Mouse (Mus musculus): Measurements from ENCODE around the gene C2cd2l.
A peak's percentile ranks its signal among the peaks of the same experiment; 100 is the strongest.
"Not testable (repeated sequence)": the region's sequence is repeated elsewhere in the genome, so short reads cannot be mapped to it uniquely, and the experiment has no call there.

C2cd2l gene

GRCm38 (mm10) chr9:44319887-44320798 lies at the start of gene C2cd2l:
Gene C2cd2l, minus strand, starts transcription at chr9:44320285.
- peak; percentile 91 for DNase-seq (ENCODE audit: low read depth, low spot score)

DNA sequence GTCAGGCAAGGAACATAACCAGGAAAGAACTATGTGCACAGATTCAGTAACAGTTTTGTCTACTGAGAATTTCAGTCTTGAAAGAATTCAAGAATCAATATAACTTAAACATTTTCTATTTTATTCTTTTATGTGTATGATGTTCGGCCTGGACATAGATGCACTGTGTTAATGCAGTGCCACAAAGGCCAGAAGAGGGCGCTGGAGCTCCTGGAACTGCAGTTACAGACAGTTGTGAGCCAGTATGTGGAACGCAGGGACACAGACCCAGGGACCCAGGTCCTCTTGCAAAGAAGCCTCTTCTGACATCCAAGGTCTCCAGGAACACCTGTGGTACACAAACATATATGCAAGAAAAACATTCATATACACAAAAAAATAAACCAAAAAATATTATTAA lies 44.4 kb upstream of the C2cd2l start:
- DNase-seq (ENCODE audit: low read depth, low spot score): no peak

DNA sequence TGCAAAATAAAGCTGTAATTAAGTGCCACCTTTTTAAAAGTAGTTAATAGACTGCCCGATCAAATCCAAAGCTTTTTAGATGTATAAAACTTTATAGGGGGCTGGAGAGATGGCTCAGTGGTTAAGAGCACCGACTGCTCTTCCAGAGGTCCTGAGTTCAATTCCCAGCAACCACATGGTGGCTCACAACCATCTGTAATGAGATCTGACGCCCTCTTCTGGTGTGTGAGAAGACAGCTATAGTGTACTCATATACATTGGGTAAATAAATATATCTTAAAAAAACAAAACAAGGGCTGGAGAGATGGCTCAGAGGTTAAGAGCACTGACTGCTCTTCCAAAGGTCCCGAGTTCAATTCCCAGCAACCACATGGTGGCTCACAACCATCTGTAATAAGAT lies 41.8 kb upstream of the C2cd2l start:
- DNase-seq (ENCODE audit: low read depth, low spot score): not testable (repeated sequence)

- peak; percentile 96 for DNase-seq (ENCODE audit: low read depth, low spot score)
Measured at GRCm38 (mm10) chr9:44361190-44361917, 41.3 kb upstream of the C2cd2l start, which contains the start of gene Vps11. Gene Vps11, minus strand, starts transcription at chr9:44361670.

DNA sequence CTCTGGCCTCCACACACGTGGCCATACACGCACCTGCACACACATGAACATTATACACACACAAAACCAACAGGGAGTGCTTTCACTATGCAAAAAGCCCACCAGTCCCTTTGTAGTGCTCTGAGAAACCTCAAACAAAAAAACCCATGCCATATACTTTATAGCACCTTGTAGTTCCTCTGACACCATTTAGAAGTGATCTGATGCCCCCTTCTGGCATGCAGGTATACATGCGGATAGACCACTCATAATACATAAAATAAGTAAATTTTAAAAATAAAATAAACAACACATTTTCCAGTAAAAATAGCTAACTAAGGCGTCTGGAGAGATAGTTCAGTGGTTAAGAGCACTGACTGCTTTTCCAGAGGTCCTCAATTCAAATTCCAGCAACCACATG lies 37.1 kb upstream of the C2cd2l start:
- DNase-seq (ENCODE audit: low read depth, low spot score): no peak

- DNase-seq (ENCODE audit: low read depth, low spot score): no peak
Measured at GRCm38 (mm10) chr9:44353142-44353541, 33.1 kb upstream of the C2cd2l start.

- DNase-seq (ENCODE audit: low read depth, low spot score): no peak
Measured at GRCm38 (mm10) chr9:44352337-44352736, 32.3 kb upstream of the C2cd2l start.

DNA sequence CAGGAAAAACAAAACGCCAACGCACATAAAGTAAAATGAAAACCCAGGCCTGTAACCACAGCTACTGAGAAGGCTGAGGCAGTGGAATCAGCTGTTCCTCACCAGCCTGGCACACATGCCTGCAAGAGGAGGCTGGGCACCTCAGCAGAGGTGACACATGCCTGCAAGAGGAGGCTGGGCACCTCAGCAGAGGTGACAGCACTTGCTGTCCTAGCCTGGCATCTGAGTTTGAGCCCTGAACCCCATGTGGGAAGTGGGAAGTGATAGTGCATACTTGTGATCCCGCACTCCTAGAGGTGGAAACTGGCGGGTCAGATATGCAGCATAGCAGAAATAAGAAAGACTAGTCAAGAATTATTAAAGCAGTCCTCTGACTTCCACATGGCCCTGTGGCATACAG lies 31.3 kb upstream of the C2cd2l start:
- DNase-seq (ENCODE audit: low read depth, low spot score): no peak

- no peak for DNase-seq (ENCODE audit: low read depth, low spot score)
Measured at GRCm38 (mm10) chr9:44348546-44348945, 28.5 kb upstream of the C2cd2l start.

GRCm38 (mm10) chr9:44347621-44348020 lies 27.5 kb upstream of the C2cd2l start:
- DNase-seq (ENCODE audit: low read depth, low spot score): no peak

DNA sequence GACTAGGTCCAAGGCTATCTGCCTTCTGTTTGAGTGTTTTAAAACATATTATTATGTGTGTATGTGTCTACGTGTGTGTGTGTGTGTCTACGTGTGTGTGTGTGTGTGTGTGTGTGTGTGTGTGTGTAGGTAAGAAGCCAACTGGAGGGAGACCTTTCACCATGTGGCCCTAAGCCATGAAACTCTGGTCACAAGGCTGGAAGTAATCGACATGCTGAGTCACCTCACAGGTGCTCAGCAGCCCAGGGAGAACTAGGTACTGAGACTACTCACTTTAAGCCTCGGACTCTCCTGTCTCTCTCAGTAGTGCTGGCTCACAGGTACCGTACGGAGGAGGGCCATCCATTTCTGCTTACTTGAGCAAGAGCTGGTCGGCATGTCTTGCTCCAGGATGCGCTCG lies 27.1 kb upstream of the C2cd2l start:
- DNase-seq (ENCODE audit: low read depth, low spot score): no peak

GRCm38 (mm10) chr9:44345570-44346433 lies 25.7 kb upstream of the C2cd2l start:
- no peak for DNase-seq (ENCODE audit: low read depth, low spot score)

DNA sequence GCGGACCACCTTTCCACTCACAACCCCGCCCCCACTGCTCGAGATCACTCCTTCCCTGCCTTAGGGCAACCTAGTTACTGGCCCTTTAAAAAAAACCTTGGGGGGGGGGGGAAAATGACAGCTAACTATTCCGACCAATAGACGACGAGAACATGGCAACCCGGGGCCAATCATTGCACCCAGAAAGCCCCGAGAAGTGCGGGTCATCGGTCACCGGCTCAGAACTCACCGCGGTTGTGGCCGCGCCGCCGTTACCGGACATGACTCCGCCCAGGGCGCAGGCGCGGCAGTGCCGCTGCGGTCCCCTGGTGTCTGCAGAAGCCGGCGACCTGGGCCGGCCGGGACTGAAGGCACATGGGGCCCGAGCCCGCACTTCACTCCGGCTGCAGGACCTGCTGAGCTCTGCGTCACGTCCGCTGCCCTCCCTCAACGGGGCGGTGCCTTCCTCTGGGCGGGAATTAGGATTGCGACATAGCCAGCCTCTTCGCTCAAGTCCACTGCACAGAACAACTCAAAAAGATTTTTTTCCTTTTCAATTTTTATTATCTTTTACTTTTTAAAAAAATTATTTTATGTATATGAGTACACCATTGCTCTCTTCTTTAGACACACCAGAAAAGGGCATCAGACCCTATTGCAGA lies 23.8 kb upstream of the C2cd2l start, which contains the start of gene Hmbs:
Hmbs (minus strand) TSS at position 448 of the 641 bp plus-strand sequence.
- DNase-seq (ENCODE audit: low read depth, low spot score): peak; percentile 83

DNA sequence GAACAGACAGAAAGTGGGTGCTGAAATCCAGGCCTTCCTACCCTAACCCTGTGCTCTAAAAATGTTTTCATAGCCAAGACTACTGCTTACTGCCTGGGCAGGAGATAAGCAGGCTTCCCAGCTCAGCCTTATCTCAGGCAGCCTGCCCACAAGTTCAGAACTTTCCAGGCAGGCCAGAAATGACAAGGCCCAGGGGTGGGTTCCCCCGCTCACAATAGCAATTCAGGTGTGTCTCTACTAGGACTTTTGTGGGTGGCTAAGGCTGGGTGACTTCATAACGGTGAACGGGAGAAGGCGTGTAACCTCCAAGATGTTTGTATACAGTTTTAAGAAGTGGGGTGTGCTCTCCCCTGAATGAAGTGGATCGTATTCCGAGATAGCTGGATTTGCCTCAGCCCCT lies 23.2 kb upstream of the C2cd2l start:
- DNase-seq (ENCODE audit: low read depth, low spot score): no peak

DNA sequence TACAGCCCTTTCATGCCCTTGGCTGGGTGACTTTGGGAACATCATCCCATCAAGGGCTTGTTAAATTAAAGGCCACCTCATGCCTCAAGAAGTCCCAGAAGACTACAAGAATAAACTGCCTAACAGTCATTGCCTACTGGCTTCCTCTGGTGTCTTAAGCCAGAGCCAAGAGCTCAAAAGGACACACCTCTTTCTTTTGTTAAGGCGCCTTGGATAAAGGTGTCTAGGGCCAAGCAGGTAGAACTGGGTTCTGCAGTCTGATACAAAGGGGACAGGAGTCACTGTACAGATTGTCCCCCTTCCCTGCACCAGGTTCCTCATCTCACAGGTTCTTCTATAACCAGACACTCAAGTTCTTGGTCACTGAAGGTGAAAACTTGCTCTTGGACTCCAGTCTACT lies 22.5 kb upstream of the C2cd2l start:
- no peak for DNase-seq (ENCODE audit: low read depth, low spot score)

- DNase-seq (ENCODE audit: low read depth, low spot score): no peak
Measured at GRCm38 (mm10) chr9:44342173-44342572, 22.1 kb upstream of the C2cd2l start.

DNA sequence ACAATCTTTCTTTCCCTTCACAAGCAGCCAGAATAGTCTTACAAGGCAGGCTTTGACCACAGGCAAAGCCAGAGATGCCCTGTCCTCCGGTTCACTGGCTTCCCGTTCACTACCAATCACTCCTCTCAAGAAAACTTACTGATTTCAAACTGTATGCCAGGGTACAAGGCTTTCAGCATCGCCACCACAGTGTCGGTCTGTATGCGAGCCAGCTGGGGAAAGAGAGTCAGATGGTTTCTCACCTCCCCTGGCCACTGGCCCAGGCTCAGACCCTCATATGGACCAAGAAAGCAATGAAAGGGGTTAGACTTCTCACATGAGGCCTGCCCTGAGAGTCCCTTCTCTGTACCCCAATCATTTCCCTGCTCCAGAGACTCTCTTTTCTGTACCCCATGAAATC lies 21.4 kb upstream of the C2cd2l start:
- DNase-seq (ENCODE audit: low read depth, low spot score): no peak

GRCm38 (mm10) chr9:44338574-44338973 lies 18.5 kb upstream of the C2cd2l start:
- DNase-seq (ENCODE audit: low read depth, low spot score): no peak

DNA sequence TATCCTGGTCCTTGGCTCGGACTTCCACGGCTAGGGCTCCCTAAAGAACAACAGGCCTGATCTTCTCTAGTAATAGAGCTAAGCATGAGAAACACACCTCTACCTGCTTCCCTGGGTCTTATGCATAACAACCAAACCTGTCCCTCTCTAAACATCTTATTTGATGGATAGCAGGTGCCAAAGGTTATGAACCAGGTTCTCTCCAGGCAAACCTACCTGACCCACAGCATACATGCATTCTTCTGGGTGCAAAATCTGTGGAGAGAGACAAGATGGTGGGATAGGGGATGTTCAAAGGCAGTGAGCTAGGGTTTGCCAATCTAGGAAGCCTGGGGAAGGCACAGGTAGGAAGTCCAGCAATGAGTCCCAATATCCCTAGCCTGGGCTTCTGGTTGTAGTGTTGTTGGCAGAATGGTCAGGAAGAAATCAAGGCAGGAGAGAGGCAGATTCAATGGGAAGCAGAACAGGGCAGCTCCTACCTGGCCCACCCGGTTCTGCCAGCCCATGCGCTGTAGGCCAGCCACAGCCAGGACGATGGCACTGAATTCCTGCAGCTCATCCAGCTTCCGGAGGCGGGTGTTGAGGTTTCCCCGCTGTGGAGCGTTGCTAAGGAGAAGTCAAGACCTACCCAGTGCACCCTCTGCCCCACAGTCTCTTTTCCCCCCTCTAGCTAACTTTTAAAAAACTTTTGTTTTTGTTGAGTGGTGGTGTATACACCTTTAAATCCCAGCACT lies 17.5 kb upstream of the C2cd2l start:
- DNase-seq (ENCODE audit: low read depth, low spot score): no peak

- DNase-seq (ENCODE audit: low read depth, low spot score): no peak
Measured at GRCm38 (mm10) chr9:44336964-44337363, 16.9 kb upstream of the C2cd2l start.
